Mouse (Mus musculus) kidney, postnatal 4 days (tissue): ENCODE measurements around the gene Fzr1.

ENCODE experiments used
- DNase-seq, 2 experiments: peaks; one replicate each; pipeline ENCODE4 v3.0.0; 2021; ENCODE audit warnings: mixed read lengths in 2 of 2

Fzr1 gene

GRCm38 (mm10) chr10:81415549-81416310 is 37.4 kb upstream of the Fzr1 start:
- no peak for DNase-seq

- DNase-seq = no peak
These were observed 36.8 kb upstream of the Fzr1 start for GRCm38 (mm10) chr10:81415146-81415545.

GRCm38 (mm10) chr10:81414682-81415081 is 36.4 kb upstream of the Fzr1 start:
- DNase-seq = peak in 1 of 2 experiments; percentile 74

DNA sequence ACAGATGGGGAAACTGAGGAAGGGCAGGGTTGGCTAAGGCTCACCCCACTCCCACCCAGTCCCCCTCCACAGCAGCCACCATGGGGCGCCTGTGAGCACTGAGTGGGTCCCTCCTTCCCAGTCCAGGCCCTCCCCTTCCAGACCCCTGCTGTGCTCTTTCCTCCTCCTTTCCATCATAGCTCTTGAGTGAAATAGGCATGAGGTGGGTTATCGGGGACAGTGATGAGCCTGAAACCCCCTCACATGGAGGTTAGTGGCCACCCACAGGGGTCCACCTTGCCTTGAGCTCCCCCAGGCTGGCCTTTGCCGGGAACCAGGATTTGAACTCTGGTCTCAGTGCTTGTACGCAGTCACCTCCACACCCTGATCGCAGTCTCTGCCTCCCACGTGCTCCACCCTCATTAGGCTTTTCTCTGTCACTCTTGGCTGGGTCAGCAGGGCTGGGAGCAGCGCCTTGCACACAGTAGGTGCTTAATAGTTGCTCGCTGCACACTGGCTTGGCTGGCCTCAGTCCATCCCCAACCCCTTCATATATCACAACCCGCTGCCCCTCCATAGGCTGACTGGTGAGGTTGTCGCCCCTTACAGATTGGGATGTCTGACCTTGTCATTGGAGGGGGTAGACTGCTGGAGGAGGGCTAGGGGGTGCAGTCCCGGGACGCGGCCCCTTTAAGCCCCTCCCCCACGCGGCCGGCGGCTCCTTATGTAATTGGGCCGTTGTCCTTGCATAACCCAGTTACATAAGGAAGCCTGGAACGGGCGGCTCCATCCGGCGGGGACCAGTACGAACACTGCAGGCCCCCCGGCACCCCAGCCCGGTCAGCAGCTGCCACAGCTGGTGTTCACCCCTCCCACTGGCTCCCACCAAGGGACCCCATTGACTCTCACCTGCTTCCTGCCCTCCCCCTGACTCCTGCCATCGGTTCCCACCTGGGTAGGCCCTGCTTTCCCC is 35.3 kb upstream of the Fzr1 start:
- DNase-seq = peak; percentile 90 to 93

- peak in 1 of 2 experiments; percentile 31 for DNase-seq
These were observed 34.4 kb upstream of the Fzr1 start for GRCm38 (mm10) chr10:81412586-81413309.

- peak; percentile 77 to 86 for DNase-seq
These were observed 33.4 kb upstream of the Fzr1 start for GRCm38 (mm10) chr10:81411471-81412400.

DNA sequence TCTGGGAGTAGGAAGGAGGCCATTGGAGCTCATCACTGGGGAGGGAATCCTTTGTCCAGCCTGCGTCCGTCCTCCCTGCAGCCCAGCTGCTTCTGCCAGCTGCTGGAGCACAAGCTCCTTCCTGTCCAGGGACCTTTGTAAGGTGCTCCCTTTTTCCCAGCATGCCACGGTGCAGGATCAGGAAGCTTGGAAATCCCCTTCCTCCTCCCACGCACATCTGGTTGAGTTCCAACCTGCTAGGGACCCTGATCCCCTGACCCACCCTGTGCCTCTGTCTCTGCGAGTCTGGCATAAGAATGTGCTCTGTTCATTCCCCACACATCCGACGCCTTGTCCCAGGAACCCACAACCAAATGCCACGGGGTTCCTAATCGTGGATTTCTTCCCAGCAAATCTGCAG is 32.7 kb upstream of the Fzr1 start:
- DNase-seq = peak; percentile 57 to 70

DNA sequence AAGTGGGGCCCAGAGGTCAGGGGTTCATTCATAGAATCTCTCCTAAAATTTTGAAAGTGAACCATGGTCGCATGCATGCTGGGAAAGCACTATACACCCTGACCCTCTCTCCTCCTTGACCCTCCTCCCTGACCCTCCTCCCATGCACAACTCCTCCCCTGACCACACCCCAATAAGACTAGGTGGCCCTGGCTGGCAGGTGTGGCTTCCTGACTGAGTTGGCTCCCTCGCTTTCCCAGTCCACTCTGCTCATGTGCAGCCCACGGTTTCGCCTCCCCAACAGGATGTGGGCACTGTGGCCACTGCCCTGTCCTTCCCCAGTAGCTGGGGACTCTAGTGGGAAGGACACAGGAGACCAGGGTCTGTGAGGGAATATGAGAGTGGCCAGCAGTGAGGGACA is 32.0 kb upstream of the Fzr1 start:
- DNase-seq = peak in 1 of 2 experiments; percentile 33

DNA sequence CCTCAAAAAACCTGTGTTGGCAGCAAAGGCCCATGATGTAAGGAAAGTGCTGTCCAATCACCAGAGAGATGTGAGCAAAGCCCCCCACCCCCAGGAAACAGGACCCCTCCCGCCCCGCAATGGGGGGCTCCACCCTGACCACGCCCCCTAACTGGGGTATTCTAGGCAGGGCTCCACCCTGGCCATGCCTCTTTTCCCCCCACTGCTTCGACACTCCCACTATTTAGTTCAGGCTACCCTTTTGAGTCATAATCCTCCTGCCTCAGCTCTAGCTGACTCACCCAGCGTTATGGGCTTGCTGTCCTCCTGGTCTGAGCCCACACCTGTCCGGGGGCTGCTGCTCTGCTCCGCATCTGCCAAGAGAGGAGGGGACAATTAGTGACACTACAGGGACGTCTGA is 31.0 kb upstream of the Fzr1 start:
- DNase-seq = no peak

DNA sequence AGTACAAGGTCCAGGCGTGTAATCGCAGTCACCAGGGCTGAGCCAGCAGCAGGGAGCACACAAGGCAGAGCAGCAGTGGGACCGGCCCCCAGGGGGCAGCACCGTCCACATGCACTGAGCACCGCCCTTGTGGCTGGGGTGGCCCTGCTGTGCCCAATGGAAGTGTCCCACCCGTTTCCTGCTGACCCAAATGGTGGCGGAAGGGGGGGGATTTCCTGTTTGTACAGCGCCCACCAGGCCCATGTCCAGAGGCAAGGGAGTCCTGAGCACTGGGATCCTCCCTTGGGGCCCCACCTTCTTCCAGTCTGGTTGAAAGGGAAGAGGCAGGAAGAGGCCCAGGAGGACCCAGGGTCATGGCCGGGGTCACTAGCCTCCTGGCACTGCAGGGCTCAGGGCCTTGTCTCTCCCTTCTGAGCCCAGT is 30.6 kb upstream of the Fzr1 start:
- peak; percentile 89 to 94 for DNase-seq

DNA sequence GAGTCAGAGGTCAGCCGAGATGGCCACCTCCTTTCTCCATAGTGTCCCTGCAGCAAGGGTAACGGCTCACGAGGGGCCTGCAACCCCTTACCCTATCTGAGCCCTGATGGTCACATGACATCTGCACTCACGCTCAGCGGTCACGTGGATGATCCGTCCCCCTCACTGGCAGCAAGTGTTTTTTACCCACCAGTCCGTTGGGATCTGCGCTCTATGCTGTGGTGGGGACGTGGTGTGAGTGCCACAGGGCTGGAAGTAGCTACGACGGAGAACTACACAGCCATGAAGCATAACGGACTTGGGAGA is 30.1 kb upstream of the Fzr1 start:
- peak in 1 of 2 experiments; percentile 15 for DNase-seq

DNA sequence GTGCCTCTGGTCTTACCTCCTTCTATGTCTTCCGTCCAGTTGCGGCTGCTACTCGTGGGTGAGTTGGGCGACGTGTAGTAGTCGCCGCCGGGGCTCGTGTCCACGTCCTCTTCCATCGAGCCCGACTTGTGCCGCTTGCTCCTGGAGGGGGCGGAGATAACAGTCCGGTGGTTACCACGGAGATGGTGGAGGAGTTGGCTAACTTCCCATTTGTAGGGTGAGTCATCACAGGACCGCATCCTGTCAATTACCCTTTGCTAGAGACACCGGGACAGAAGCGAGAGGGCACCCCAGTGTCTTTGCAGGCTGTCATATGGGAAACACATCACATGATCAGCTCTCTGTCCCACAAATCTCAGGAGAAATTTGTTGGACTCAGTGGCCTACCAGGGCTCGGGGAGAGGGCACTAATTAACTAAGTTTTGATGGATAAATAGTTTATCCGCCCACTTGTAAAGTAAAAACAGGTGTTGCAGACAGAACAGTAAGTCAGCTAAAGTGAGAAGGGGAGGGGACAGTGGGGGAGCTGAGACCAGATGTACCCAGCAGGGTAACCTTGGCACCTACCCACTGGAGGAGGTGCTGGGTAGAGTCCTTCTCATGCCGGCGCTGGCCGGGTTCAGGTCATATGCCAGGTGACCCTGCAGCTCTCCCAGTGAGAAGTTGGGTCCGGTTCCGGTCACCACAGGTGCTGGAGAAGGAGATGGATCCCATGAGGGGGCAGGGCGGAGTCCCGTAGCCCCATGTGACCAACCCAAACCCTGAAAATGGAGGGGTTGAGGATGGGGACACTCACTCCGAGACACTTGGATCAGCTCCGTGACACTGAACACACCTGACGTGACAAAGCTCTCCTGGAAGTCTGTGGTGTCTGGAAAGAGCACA is 29.5 kb upstream of the Fzr1 start:
- DNase-seq = peak; percentile 69 to 81

GRCm38 (mm10) chr10:81406504-81407440 is 28.5 kb upstream of the Fzr1 start:
- DNase-seq = peak in 1 of 2 experiments; percentile 10

DNA sequence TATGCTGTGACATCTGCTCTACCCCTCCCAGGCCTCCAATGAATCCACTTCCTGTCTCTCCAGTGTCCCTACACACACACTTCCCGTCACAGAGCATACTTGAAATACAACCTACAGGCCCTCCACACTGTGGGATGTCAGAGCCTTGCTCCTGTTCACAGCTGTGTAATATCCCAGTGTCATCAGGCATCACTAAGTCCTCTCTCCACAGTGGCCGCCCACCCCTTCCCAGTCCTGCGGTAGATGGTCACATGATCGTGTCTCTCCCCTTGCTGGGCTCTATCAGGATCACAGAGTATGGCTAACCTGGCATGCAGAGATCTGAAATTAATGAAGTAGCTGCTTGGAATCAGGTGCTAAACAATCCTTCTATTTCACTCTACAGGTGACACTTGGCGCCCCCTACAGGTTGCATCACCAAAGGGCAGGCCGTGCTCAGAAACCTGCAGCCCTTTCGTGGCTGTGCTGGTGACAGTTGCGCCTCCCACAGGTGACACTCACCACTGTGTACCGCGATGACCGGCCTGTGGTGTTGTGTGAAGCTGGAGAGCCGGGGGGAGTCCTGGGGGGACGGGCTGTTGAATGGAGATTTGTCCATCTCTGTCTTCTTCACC is 27.4 kb upstream of the Fzr1 start:
- peak; percentile 77 to 82 for DNase-seq

- peak in 1 of 2 experiments; percentile 62 for DNase-seq
These were observed 26.4 kb upstream of the Fzr1 start for GRCm38 (mm10) chr10:81404720-81405119.

DNA sequence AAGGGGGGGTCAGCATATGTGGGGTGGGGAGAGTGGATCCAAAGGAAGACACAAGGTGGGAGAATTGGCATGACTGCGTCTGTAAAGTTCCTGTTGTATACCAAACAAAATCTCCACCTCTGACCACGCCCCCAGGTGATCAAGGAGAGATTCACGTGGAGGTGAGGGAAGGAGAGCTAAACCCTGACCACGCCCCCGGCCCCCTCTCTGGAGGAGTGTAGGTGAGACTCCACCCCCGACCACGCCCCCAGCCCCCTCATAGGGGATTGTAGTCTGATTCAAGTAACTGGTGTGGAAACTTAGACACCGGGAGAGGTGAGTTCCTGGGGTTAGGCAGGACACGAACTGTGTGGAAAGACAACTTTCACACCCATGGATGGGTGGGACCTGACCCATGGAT is 25.8 kb upstream of the Fzr1 start:
- DNase-seq = peak in 1 of 2 experiments; percentile 43

DNA sequence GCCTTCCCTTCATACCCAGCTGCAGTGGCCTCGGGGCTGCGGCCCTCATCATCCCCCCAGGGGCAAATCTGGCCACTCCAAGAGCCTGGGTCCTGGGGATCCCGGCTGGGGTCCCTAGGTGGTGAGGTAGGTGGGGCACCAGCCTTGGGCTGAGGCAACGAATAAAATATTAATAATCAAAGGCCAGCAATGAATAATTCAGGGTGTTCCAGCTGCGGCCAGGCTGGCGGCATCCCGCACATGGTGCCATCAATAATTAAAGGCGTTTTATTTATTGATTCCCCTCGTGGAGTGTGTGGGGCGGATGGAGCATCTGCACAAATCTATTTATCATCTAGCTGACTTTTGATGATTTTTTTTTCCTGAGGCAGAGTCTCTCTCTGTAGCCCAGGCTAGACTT is 25.2 kb upstream of the Fzr1 start:
- DNase-seq = no peak

DNA sequence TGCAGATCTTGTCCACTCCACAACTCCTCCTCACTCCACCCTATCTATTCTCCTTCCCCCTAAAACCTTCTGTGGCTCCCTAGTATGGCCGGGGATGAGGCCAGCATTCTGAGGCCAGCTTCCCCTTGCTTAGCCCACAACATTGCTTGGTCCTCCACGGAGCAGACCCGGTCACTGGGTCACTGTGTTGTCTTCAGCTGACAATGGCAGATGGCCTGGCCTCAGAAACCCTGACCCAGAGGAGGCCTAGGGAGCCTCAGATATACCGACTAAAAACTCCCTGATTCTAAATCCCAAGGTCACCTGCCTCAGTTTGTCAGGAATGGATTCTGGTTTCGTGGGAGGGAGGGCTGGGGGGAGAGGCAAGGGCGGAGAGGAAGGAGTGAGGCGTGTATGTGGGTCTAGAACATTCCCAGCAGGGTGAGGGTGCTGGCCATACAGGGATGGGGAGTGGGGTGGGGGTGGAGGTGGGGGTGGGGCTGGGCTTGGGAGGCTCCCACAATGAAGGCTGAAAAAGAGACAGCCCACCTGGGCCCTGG is 24.0 kb upstream of the Fzr1 start:
- no peak for DNase-seq
